Mouse (Mus musculus): ENCODE results near the gene Trim39. TPM values are rescaled to one million over a fixed set of nuclear protein-coding genes. Genes with fewer than 3 reads are reported as not detected.

The Trim39 gene
- polyA plus RNA-seq, 1 experiment from 2014 or later = 11.0 TPM

Other genes starting within 250 kb of the Trim39 start
- 19.5 and 20.5 TPM in 2 replicates for gene H2-T23, start 239.4 kb downstream of the Trim39 start, polyA plus RNA-seq (2016; fragmentation: Nextera tagmentation; extraction: Ambion mirVana)
- gene H2-T22, start 229.5 kb downstream of the Trim39 start, polyA plus RNA-seq (2016; fragmentation: Nextera tagmentation; extraction: Ambion mirVana) = 7.5 and 8.4 TPM in 2 replicates
- not detected in 2 replicates for gene Gm6034, start 229.3 kb downstream of the Trim39 start, polyA plus RNA-seq (2016; fragmentation: Nextera tagmentation; extraction: Ambion mirVana)
- not detected in 2 replicates for gene Gm11127, start 213.9 kb downstream of the Trim39 start, polyA plus RNA-seq (2016; fragmentation: Nextera tagmentation; extraction: Ambion mirVana)
- gene Gm19684, start 150.6 kb downstream of the Trim39 start, polyA plus RNA-seq (2016; fragmentation: Nextera tagmentation; extraction: Ambion mirVana) = not detected in 2 replicates
- not detected in 2 replicates for gene Gm7030, start 142.8 kb downstream of the Trim39 start, polyA plus RNA-seq (2016; fragmentation: Nextera tagmentation; extraction: Ambion mirVana)
- gene Gm8909, start 103.7 kb downstream of the Trim39 start, polyA plus RNA-seq (2016; fragmentation: Nextera tagmentation; extraction: Ambion mirVana) = not detected in 2 replicates
- not detected in 2 replicates for gene H2-T3, start 82.0 kb downstream of the Trim39 start, polyA plus RNA-seq (2016; fragmentation: Nextera tagmentation; extraction: Ambion mirVana)
- 80.6 and 89.7 TPM in 2 replicates for gene Rpp21, start 14.2 kb downstream of the Trim39 start, polyA plus RNA-seq (2016; fragmentation: Nextera tagmentation; extraction: Ambion mirVana)
- gene H2-M10.2, start 14.2 kb upstream of the Trim39 start, polyA plus RNA-seq (2016; fragmentation: Nextera tagmentation; extraction: Ambion mirVana) = not detected in 2 replicates
- gene H2-M10.1, start 53.9 kb upstream of the Trim39 start, polyA plus RNA-seq (2016; fragmentation: Nextera tagmentation; extraction: Ambion mirVana) = not detected in 2 replicates
- not detected in 2 replicates for gene H2-M10.3, start 96.2 kb upstream of the Trim39 start, polyA plus RNA-seq (2016; fragmentation: Nextera tagmentation; extraction: Ambion mirVana)
- gene H2-M10.4, start 190.1 kb upstream of the Trim39 start, polyA plus RNA-seq (2016; fragmentation: Nextera tagmentation; extraction: Ambion mirVana) = not detected in 2 replicates